In the genomic region with DNA sequence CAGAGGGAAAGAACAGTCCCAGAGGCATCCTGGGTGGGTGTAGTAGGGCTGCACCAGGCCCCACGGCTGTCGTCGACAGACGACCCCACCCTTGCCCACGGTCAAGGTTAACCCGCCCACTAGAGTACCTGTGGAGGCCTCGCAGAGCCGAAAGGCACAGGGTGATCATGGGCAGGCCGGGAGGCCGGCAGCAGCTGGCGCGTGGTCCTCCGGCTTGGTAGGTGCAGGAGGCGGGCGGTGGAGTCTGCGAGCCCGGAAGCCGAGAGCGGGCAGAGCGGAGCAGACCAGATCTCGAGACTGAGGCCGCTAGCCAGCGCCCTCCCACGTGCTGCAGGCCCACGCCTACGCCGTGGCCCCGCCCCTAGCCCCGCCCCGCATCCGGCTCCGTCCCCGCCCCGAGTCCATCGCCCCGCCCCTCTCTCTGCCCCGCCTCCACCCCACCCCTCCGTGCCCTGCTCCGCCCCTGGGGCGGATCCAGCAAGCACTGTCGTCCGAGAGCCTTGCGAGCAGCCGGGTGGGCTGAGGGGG, we compare ENCODE assay signal across 8 mouse cellular contexts. TPM values are rescaled to one million over a fixed set of nuclear protein-coding genes. Genes with fewer than 3 reads are reported as not detected.
DNase-seq lines count a peak whose midpoint lies in the region; ATAC-seq and TF ChIP-seq lines count a peak whose summit lies in the region.

Nln (minus strand) TSS at position 327 of the 528 bp plus-strand sequence.
Sgtb (plus strand) TSS at position 454 of the 528 bp plus-strand sequence.

- H3K9me3 ChIP-seq in heart, embryonic 11.5 days (replicated peaks; ENCODE audit: control insufficient read depth, low read length), result peaks cover 4% of the 10 kb centered on the region; the same call in 1 of the 2 replicates
- 0 out of 2 replicates have a peak, but pooled peaks cover under 1% of the 10 kb centered on the region for H3K9me3 ChIP-seq in kidney, embryonic 15.5 days (replicated peaks)
- H3K9me3 ChIP-seq in limb, embryonic 15.5 days, result no peaks in the 10 kb centered on the region
- 0 out of 2 replicates have a peak, but pooled peaks cover 3% of the 10 kb centered on the region for H3K9me3 ChIP-seq in midbrain, postnatal 0 days (ENCODE audit: low read length)

- no peaks in the 10 kb centered on the region for H3K27me3 ChIP-seq in heart, embryonic 11.5 days (ENCODE audit: control insufficient read depth, insufficient read depth, low read length)
- no peaks in the 10 kb centered on the region for H3K27me3 ChIP-seq in kidney, embryonic 15.5 days
- H3K27me3 ChIP-seq in limb, embryonic 15.5 days, result no peaks in the 10 kb centered on the region
- H3K27me3 ChIP-seq in midbrain, postnatal 0 days (ENCODE audit: insufficient read depth, low read length), result no peaks in the 10 kb centered on the region

- TF ChIP-seq POLR2A in brain, embryonic 14.5 days (IDR thresholded peaks at IDR 0.05; ENCODE audit: borderline replicate concordance, extremely low read depth, insufficient read depth, insufficient read length, poor library complexity, severe bottlenecking), result peak; percentile 51; the same call in 1 of the 2 replicates

- H3K4me2 ChIP-seq in heart, embryonic 11.5 days, result peak within 1 kb of the TSS; percentile 98
- H3K4me2 ChIP-seq in kidney, embryonic 15.5 days, result peak within 1 kb of the TSS; percentile 98
- H3K4me2 ChIP-seq in limb, embryonic 15.5 days, result peak within 1 kb of the TSS; percentile 98
- H3K4me2 ChIP-seq in midbrain, postnatal 0 days (ENCODE audit: low read depth, low read length, poor library complexity, severe bottlenecking), result peak within 1 kb of the TSS; percentile 86

- WGBS in heart, embryonic 11.5 days (ENCODE audit: insufficient replicate concordance), result 1% methylated on average over 31 of the region's 44 CpGs
- under 1% methylated on average over 31 of the region's 44 CpGs for WGBS in kidney, embryonic 15.5 days
- 0% methylated on average over 28 of the region's 44 CpGs for WGBS in limb, embryonic 15.5 days
- 2% methylated on average over 32 of the region's 44 CpGs for WGBS in midbrain, postnatal 0 days

- peak within 1 kb of the TSS; percentile 85 for H3K9ac ChIP-seq in heart, embryonic 11.5 days (ENCODE audit: low read depth, low read length)
- H3K9ac ChIP-seq in kidney, embryonic 15.5 days, result peak within 1 kb of the TSS; percentile 71
- H3K9ac ChIP-seq in limb, embryonic 15.5 days, result peak within 1 kb of the TSS; percentile 69
- H3K9ac ChIP-seq in midbrain, postnatal 0 days (replicated peaks; ENCODE audit: low read length, poor library complexity, severe bottlenecking), result peak within 1 kb of the TSS; percentile 97

- no peaks in the 10 kb centered on the region for H3K36me3 ChIP-seq in heart, embryonic 11.5 days (ENCODE audit: control insufficient read depth, insufficient read depth, low read length)
- no peaks in the 10 kb centered on the region; the same call in 1 of the 2 replicates for H3K36me3 ChIP-seq in kidney, embryonic 15.5 days
- no peaks in the 10 kb centered on the region for H3K36me3 ChIP-seq in limb, embryonic 15.5 days
- no peaks in the 10 kb centered on the region for H3K36me3 ChIP-seq in midbrain, postnatal 0 days (ENCODE audit: insufficient read depth, low read length)

- no peak for TF ChIP-seq CTCF in brain, embryonic 14.5 days (IDR thresholded peaks at IDR 0.05; ENCODE audit: borderline replicate concordance, extremely low read depth, insufficient read depth, insufficient read length)
- TF ChIP-seq CTCF in midbrain, postnatal 0 days (IDR thresholded peaks at IDR 0.05), result no peak

- H3K27ac ChIP-seq in heart, embryonic 11.5 days (ENCODE audit: low read depth, low read length), result peak within 1 kb of the TSS; percentile 73
- peak within 1 kb of the TSS; percentile 76 for H3K27ac ChIP-seq in kidney, embryonic 15.5 days
- peak within 1 kb of the TSS; percentile 71 for H3K27ac ChIP-seq in limb, embryonic 15.5 days
- peak within 1 kb of the TSS; percentile 93 for H3K27ac ChIP-seq in midbrain, postnatal 0 days (ENCODE audit: low read depth, low read length)

- H3K4me3 ChIP-seq in heart, embryonic 11.5 days (ENCODE audit: low read depth, low read length), result peak within 1 kb of the TSS; percentile 62
- H3K4me3 ChIP-seq in kidney, embryonic 15.5 days (replicated peaks), result peak within 1 kb of the TSS; percentile 93
- H3K4me3 ChIP-seq in limb, embryonic 15.5 days, result peak within 1 kb of the TSS; percentile 68
- H3K4me3 ChIP-seq in midbrain, postnatal 0 days (ENCODE audit: low read depth, low read length), result peak within 1 kb of the TSS; percentile 88

- peak; percentile 95 for ATAC-seq in erythroblast, adult 5-6 weeks (replicated peaks; ENCODE audit: low FRiP score, poor library complexity, severe bottlenecking)
- peak; percentile 99 for ATAC-seq in heart, embryonic 11.5 days (replicated peaks; ENCODE audit: insufficient number of reproducible peaks, low FRiP score, low TSS enrichment)
- peak; percentile 98 for ATAC-seq in kidney, embryonic 15.5 days (replicated peaks; ENCODE audit: low FRiP score)
- peak; percentile 94 for ATAC-seq in limb, embryonic 15.5 days (ENCODE audit: insufficient number of reproducible peaks, low FRiP score, low TSS enrichment, low read depth)
- ATAC-seq in midbrain, postnatal 0 days (ENCODE audit: low FRiP score), result peak; percentile 94

- DNase-seq in CD4-positive helper T cell, adult 2 months (ENCODE audit: low read depth, low spot score), result peak; percentile 87
- DNase-seq in brain, embryonic 14.5 days (ENCODE audit: low read depth), result peak; percentile 96
- DNase-seq in midbrain, postnatal 0 days (ENCODE audit: low spot score), result peak; percentile 93
- peak; percentile 64 to 68 for DNase-seq in spleen, postnatal 14 days (ENCODE audit: low spot score in 2 of 2)

- no peaks in the 10 kb centered on the region; the same call in 1 of the 2 replicates for H3K4me1 ChIP-seq in heart, embryonic 11.5 days (ENCODE audit: control insufficient read depth, insufficient read depth, low read length)
- peaks cover 21% of the 10 kb centered on the region for H3K4me1 ChIP-seq in kidney, embryonic 15.5 days
- peaks cover 15% of the 10 kb centered on the region for H3K4me1 ChIP-seq in limb, embryonic 15.5 days
- H3K4me1 ChIP-seq in midbrain, postnatal 0 days (ENCODE audit: insufficient read depth, low read length), result peaks cover 9% of the 10 kb centered on the region; the same call in 1 of the 2 replicates

RNA-seq across cellular contexts. Expression of gene Nln, which starts in this region (rescaled TPM):
- 24.3 and 35.3 TPM in 2 replicates for polyA plus RNA-seq in brain, embryonic 14.5 days (2012; rRNA removed)
- 9.2 and 20.9 TPM in 2 replicates for total RNA-seq in erythroblast, adult 5-6 weeks (2015; ENCODE audit: low replicate concordance)
- total RNA-seq in erythroblast, adult 5-6 weeks (2017; ENCODE audit: low replicate concordance), result 4.8 and 6.1 TPM in 2 replicates
- polyA plus RNA-seq in heart, embryonic 11.5 days (2014; fragmentation: Nextera tagmentation; extraction: Ambion mirVana), result 25.2 and 28.7 TPM in 2 replicates
- 16.1 and 18.6 TPM in 2 replicates for polyA plus RNA-seq in kidney, embryonic 15.5 days (2015; fragmentation: Nextera tagmentation; extraction: Ambion mirVana)
- polyA plus RNA-seq in limb, embryonic 15.5 days (2015; fragmentation: Nextera tagmentation; extraction: Ambion mirVana), result 13.8 and 14.3 TPM in 2 replicates
- 91.3 and 94.1 TPM in 2 replicates for total RNA-seq in midbrain, postnatal 0 days (2014; rRNA removed)
- polyA plus RNA-seq in midbrain, postnatal 0 days (2015; fragmentation: Nextera tagmentation; extraction: Ambion mirVana), result 59.2 and 60.2 TPM in 2 replicates

RNA-seq across cellular contexts. Expression of gene Sgtb, which starts in this region (rescaled TPM):
- 19.3 and 23.7 TPM in 2 replicates for polyA plus RNA-seq in brain, embryonic 14.5 days (2012; rRNA removed)
- not detected in 2 replicates for total RNA-seq in erythroblast, adult 5-6 weeks (2015; ENCODE audit: low replicate concordance)
- total RNA-seq in erythroblast, adult 5-6 weeks (2017; ENCODE audit: low replicate concordance), result not detected in 2 replicates
- polyA plus RNA-seq in heart, embryonic 11.5 days (2014; fragmentation: Nextera tagmentation; extraction: Ambion mirVana), result 2.8 and 3.2 TPM in 2 replicates
- 5.9 and 6.5 TPM in 2 replicates for polyA plus RNA-seq in kidney, embryonic 15.5 days (2015; fragmentation: Nextera tagmentation; extraction: Ambion mirVana)
- 4.9 and 5.6 TPM in 2 replicates for polyA plus RNA-seq in limb, embryonic 15.5 days (2015; fragmentation: Nextera tagmentation; extraction: Ambion mirVana)
- total RNA-seq in midbrain, postnatal 0 days (2014; rRNA removed), result 32.5 and 33.0 TPM in 2 replicates
- polyA plus RNA-seq in midbrain, postnatal 0 days (2015; fragmentation: Nextera tagmentation; extraction: Ambion mirVana), result 19.8 and 21.2 TPM in 2 replicates

Comparison
In these comparisons a context has a peak if more than half of its experiments do, and no peak if none do; other contexts are left out.
1. Peak in every context shown above with its lines: DNase-seq, ATAC-seq, H3K4me3 ChIP-seq and H3K27ac ChIP-seq.
2. RNA of gene Sgtb (total RNA-seq): 32.5 to 33.0 TPM in midbrain, postnatal 0 days; not detected in erythroblast, adult 5-6 weeks; every median in the first group is over 10 times any median in the second.